Mouse (Mus musculus): Measurements from ENCODE around the gene Kmt5b. TPM values are rescaled to one million over a fixed set of nuclear protein-coding genes. Genes with fewer than 3 reads are reported as not detected.

Gene Kmt5b
- polyA plus RNA-seq (2015; fragmentation: Nextera tagmentation; extraction: Ambion mirVana), result 19.6 and 20.9 TPM in 2 replicates

GRCm38 (mm10) chr19:3767276-3767780 lies at the start of gene Kmt5b:
Gene Kmt5b (plus strand): TSS chr19:3767421.
- no peaks in the 10 kb centered on the region for H3K27me3 ChIP-seq
- peak within 1 kb of the TSS; percentile 99 for H3K4me3 ChIP-seq
- peaks cover 23% of the 10 kb centered on the region for H3K4me1 ChIP-seq (replicated peaks)
- H3K9ac ChIP-seq, result peak within 1 kb of the TSS; percentile 100
- no peaks in the 10 kb centered on the region for H3K9me3 ChIP-seq (replicated peaks)
- no peaks in the 10 kb centered on the region for H3K36me3 ChIP-seq
- peak; percentile 0; the same call in 1 of the 2 replicates for ATAC-seq (replicated peaks; ENCODE audit: insufficient number of reproducible peaks, insufficient read depth, low FRiP score, low read depth)
- H3K4me2 ChIP-seq, result peak within 1 kb of the TSS; percentile 87
- peak within 1 kb of the TSS; percentile 100 for H3K27ac ChIP-seq
- WGBS, result under 1% methylated on average over 39 of the region's 39 CpGs

- peak; percentile 68 for ATAC-seq (replicated peaks; ENCODE audit: insufficient number of reproducible peaks, insufficient read depth, low FRiP score, low read depth)
- Histone ChIP-seq H3K9ac (peak overlapping the region; percentile 52), H3K4me2 (peak overlapping the region; percentile 97), H3K27ac (0 out of 2 replicates have a peak overlapping the region, but pooled peaks have one; percentile 9), H3K4me3 (peak overlapping the region; percentile 53), H3K27me3 (no peaks in the 10 kb centered on the region), H3K4me1 (replicated peaks) (peaks cover 13% of the 10 kb centered on the region), H3K9me3 (replicated peaks) (no peaks in the 10 kb centered on the region), H3K36me3 (peaks cover 13% of the 10 kb centered on the region)
- WGBS, result 40% methylated on average over 19 of the region's 19 CpGs
Observed at GRCm38 (mm10) chr19:3718481-3719361, 48.5 kb upstream of the Kmt5b start.

- Histone ChIP-seq H3K4me2 (peak overlapping the region; percentile 97), H3K27me3 (no peaks in the 10 kb centered on the region), H3K36me3 (peaks cover 13% of the 10 kb centered on the region), H3K9ac (peak overlapping the region; percentile 52), H3K4me3 (peak overlapping the region; percentile 53), H3K4me1 (replicated peaks) (peaks cover 13% of the 10 kb centered on the region), H3K9me3 (replicated peaks) (no peaks in the 10 kb centered on the region), H3K27ac (0 out of 2 replicates have a peak overlapping the region, but pooled peaks have one; percentile 9)
- WGBS, result under 1% methylated on average over 27 of the region's 27 CpGs
- peak; percentile 71 for ATAC-seq (replicated peaks; ENCODE audit: insufficient number of reproducible peaks, insufficient read depth, low FRiP score, low read depth)
Observed at GRCm38 (mm10) chr19:3719362-3719891, 47.8 kb upstream of the Kmt5b start.

- 90% methylated on average over 9 of the region's 9 CpGs for WGBS
- no peaks in the 10 kb centered on the region for H3K36me3 ChIP-seq
- H3K27ac ChIP-seq, result no peak overlapping the region
- H3K4me3 ChIP-seq, result no peak overlapping the region
- no peaks in the 10 kb centered on the region for H3K9me3 ChIP-seq (replicated peaks)
- no peak overlapping the region for H3K9ac ChIP-seq
- H3K27me3 ChIP-seq, result no peaks in the 10 kb centered on the region
- H3K4me2 ChIP-seq, result no peak overlapping the region
- peaks cover 13% of the 10 kb centered on the region for H3K4me1 ChIP-seq (replicated peaks)
- no peak for ATAC-seq (replicated peaks; ENCODE audit: insufficient number of reproducible peaks, insufficient read depth, low FRiP score, low read depth)
Observed at GRCm38 (mm10) chr19:3723170-3723569, 44.1 kb upstream of the Kmt5b start.

GRCm38 (mm10) chr19:3723904-3724303 lies 43.3 kb upstream of the Kmt5b start:
- ATAC-seq (replicated peaks; ENCODE audit: insufficient number of reproducible peaks, insufficient read depth, low FRiP score, low read depth), result no peak
- Histone ChIP-seq H3K27me3 (no peaks in the 10 kb centered on the region), H3K9ac (no peak overlapping the region), H3K4me3 (no peak overlapping the region), H3K27ac (no peak overlapping the region), H3K4me1 (replicated peaks) (peaks cover 11% of the 10 kb centered on the region), H3K4me2 (no peak overlapping the region), H3K9me3 (replicated peaks) (no peaks in the 10 kb centered on the region), H3K36me3 (no peaks in the 10 kb centered on the region)
- 79% methylated on average over 4 of the region's 4 CpGs for WGBS

- WGBS, result 23% methylated on average over 1 of the region's 1 CpGs
- H3K4me3 ChIP-seq, result no peak overlapping the region
- no peak for ATAC-seq (replicated peaks; ENCODE audit: insufficient number of reproducible peaks, insufficient read depth, low FRiP score, low read depth)
Observed at GRCm38 (mm10) chr19:3724779-3725178, 42.4 kb upstream of the Kmt5b start.

GRCm38 (mm10) chr19:3728901-3729300 lies 38.3 kb upstream of the Kmt5b start:
- H3K27ac ChIP-seq, result no peak overlapping the region
- no peak for ATAC-seq (replicated peaks; ENCODE audit: insufficient number of reproducible peaks, insufficient read depth, low FRiP score, low read depth)
- no peaks in the 10 kb centered on the region for H3K27me3 ChIP-seq
- H3K9me3 ChIP-seq (replicated peaks), result no peaks in the 10 kb centered on the region
- H3K4me3 ChIP-seq, result no peak overlapping the region
- no peaks in the 10 kb centered on the region for H3K4me1 ChIP-seq (replicated peaks)
- H3K9ac ChIP-seq, result no peak overlapping the region
- 66% methylated on average over 2 of the region's 2 CpGs for WGBS
- no peaks in the 10 kb centered on the region for H3K36me3 ChIP-seq
- H3K4me2 ChIP-seq, result no peak overlapping the region

More at GRCm38 (mm10) chr19:3724779-3725178, 42.4 kb upstream of the Kmt5b start:
- no peak overlapping the region for H3K27ac ChIP-seq
- no peaks in the 10 kb centered on the region for H3K9me3 ChIP-seq (replicated peaks)
- H3K4me1 ChIP-seq (replicated peaks), result peaks cover 3% of the 10 kb centered on the region; the same call in 1 of the 2 replicates
- no peaks in the 10 kb centered on the region for H3K36me3 ChIP-seq
- no peaks in the 10 kb centered on the region for H3K27me3 ChIP-seq
- no peak overlapping the region for H3K4me2 ChIP-seq
- H3K9ac ChIP-seq, result no peak overlapping the region

- ATAC-seq (replicated peaks; ENCODE audit: insufficient number of reproducible peaks, insufficient read depth, low FRiP score, low read depth), result no peak; the same call in 1 of the 2 replicates
- H3K27me3 ChIP-seq, result no peaks in the 10 kb centered on the region
- H3K4me2 ChIP-seq, result no peak overlapping the region
- no peak overlapping the region for H3K9ac ChIP-seq
- no peaks in the 10 kb centered on the region for H3K36me3 ChIP-seq
- H3K4me1 ChIP-seq (replicated peaks), result no peaks in the 10 kb centered on the region
- H3K27ac ChIP-seq, result no peak overlapping the region
- H3K9me3 ChIP-seq (replicated peaks), result no peaks in the 10 kb centered on the region
- WGBS, result 77% methylated on average over 7 of the region's 7 CpGs
- H3K4me3 ChIP-seq, result no peak overlapping the region
Observed at GRCm38 (mm10) chr19:3730781-3731646, 36.2 kb upstream of the Kmt5b start.

- ATAC-seq (replicated peaks; ENCODE audit: insufficient number of reproducible peaks, insufficient read depth, low FRiP score, low read depth), result no peak
- no peaks in the 10 kb centered on the region for H3K27me3 ChIP-seq
- H3K4me2 ChIP-seq, result no peak overlapping the region
- H3K4me1 ChIP-seq (replicated peaks), result no peaks in the 10 kb centered on the region
- H3K36me3 ChIP-seq, result no peaks in the 10 kb centered on the region
- 81% methylated on average over 3 of the region's 3 CpGs for WGBS
- H3K27ac ChIP-seq, result no peak overlapping the region
- no peaks in the 10 kb centered on the region for H3K9me3 ChIP-seq (replicated peaks)
- H3K4me3 ChIP-seq, result no peak overlapping the region
- H3K9ac ChIP-seq, result no peak overlapping the region
Observed at GRCm38 (mm10) chr19:3736001-3736400, 31.2 kb upstream of the Kmt5b start.

- Histone ChIP-seq H3K27me3 (no peaks in the 10 kb centered on the region), H3K4me3 (no peak overlapping the region), H3K9ac (no peak overlapping the region), H3K4me2 (no peak overlapping the region), H3K4me1 (replicated peaks) (peaks cover 7% of the 10 kb centered on the region), H3K27ac (no peak overlapping the region), H3K9me3 (replicated peaks) (no peaks in the 10 kb centered on the region), H3K36me3 (no peaks in the 10 kb centered on the region)
- no peak for ATAC-seq (replicated peaks; ENCODE audit: insufficient number of reproducible peaks, insufficient read depth, low FRiP score, low read depth)
- WGBS, result 89% methylated on average over 7 of the region's 7 CpGs
Observed at GRCm38 (mm10) chr19:3739650-3740049, 27.6 kb upstream of the Kmt5b start.

- no peak overlapping the region for H3K4me2 ChIP-seq
- H3K27me3 ChIP-seq, result no peaks in the 10 kb centered on the region
- H3K9me3 ChIP-seq (replicated peaks), result no peaks in the 10 kb centered on the region
- no peak overlapping the region for H3K27ac ChIP-seq
- 43% methylated on average over 4 of the region's 4 CpGs for WGBS
- no peak for ATAC-seq (replicated peaks; ENCODE audit: insufficient number of reproducible peaks, insufficient read depth, low FRiP score, low read depth)
- peaks cover 7% of the 10 kb centered on the region for H3K4me1 ChIP-seq (replicated peaks)
- H3K9ac ChIP-seq, result no peak overlapping the region
- no peaks in the 10 kb centered on the region for H3K36me3 ChIP-seq
- no peak overlapping the region for H3K4me3 ChIP-seq
Observed at GRCm38 (mm10) chr19:3742716-3743115, 24.5 kb upstream of the Kmt5b start.
